Mouse (Mus musculus): Measurements from ENCODE around the gene Lif. TPM values are rescaled to one million over a fixed set of nuclear protein-coding genes. Genes with fewer than 3 reads are reported as not detected.

Lif gene
- polyA plus RNA-seq, 1 experiment from 2014 or later, result not detected

GRCm38 (mm10) chr11:4217914-4218629 is 39.3 kb upstream of the Lif start, which contains the start of gene Castor1:
Castor1 (plus strand) TSS chr11:4218225.
- Histone ChIP-seq H3K36me3 (ENCODE audit: control insufficient read depth, insufficient read depth, low read length) (peaks cover 2% of the 10 kb centered on the region; the same call in 1 of the 2 replicates), H3K4me3 (ENCODE audit: low read depth, low read length) (peak within 1 kb of the TSS; percentile 54), H3K9me3 (ENCODE audit: control insufficient read depth, low read length) (no peaks in the 10 kb centered on the region), H3K9ac (ENCODE audit: low read depth, low read length) (peak within 1 kb of the TSS; percentile 64), H3K4me2 (peak within 1 kb of the TSS; percentile 95), H3K27me3 (replicated peaks; ENCODE audit: control insufficient read depth, insufficient read depth, low read length) (peaks cover 5% of the 10 kb centered on the region; the same call in 1 of the 2 replicates), H3K4me1 (replicated peaks; ENCODE audit: control insufficient read depth, insufficient read depth, low read length) (peaks cover 19% of the 10 kb centered on the region), H3K27ac (ENCODE audit: low read depth, low read length) (0 out of 2 replicates have a peak within 1 kb of the TSS, but pooled peaks have one; percentile 28)
- ATAC-seq (replicated peaks; ENCODE audit: low FRiP score) (peak; percentile 93), DNase-seq (ENCODE audit: low spot score) (peak; percentile 87)
- 1% methylated on average over 56 of the region's 56 CpGs for WGBS

GRCm38 (mm10) chr11:4218637-4219036 is 38.7 kb upstream of the Lif start:
- WGBS, result 15% methylated on average over 6 of the region's 6 CpGs
- Histone ChIP-seq H3K27me3 (replicated peaks; ENCODE audit: control insufficient read depth, insufficient read depth, low read length) (peaks cover 5% of the 10 kb centered on the region; the same call in 1 of the 2 replicates), H3K36me3 (ENCODE audit: control insufficient read depth, insufficient read depth, low read length) (peaks cover 2% of the 10 kb centered on the region; the same call in 1 of the 2 replicates), H3K27ac (ENCODE audit: low read depth, low read length) (0 out of 2 replicates have a peak overlapping the region, but pooled peaks have one; percentile 28), H3K4me3 (ENCODE audit: low read depth, low read length) (peak overlapping the region; percentile 54), H3K4me2 (peak overlapping the region; percentile 95), H3K9me3 (ENCODE audit: control insufficient read depth, low read length) (no peaks in the 10 kb centered on the region), H3K4me1 (replicated peaks; ENCODE audit: control insufficient read depth, insufficient read depth, low read length) (peaks cover 21% of the 10 kb centered on the region), H3K9ac (ENCODE audit: low read depth, low read length) (peak overlapping the region; percentile 64)
- no peak for DNase-seq (ENCODE audit: low spot score)
- ATAC-seq (replicated peaks; ENCODE audit: low FRiP score), result no peak

GRCm38 (mm10) chr11:4219317-4219751 is 38.0 kb upstream of the Lif start:
- Histone ChIP-seq H3K9ac (ENCODE audit: low read depth, low read length) (no peak overlapping the region), H3K4me1 (replicated peaks; ENCODE audit: control insufficient read depth, insufficient read depth, low read length) (peaks cover 26% of the 10 kb centered on the region)

GRCm38 (mm10) chr11:4219908-4220307 is 37.4 kb upstream of the Lif start:
- Histone ChIP-seq H3K4me3 (ENCODE audit: low read depth, low read length) (no peak overlapping the region), H3K36me3 (ENCODE audit: control insufficient read depth, insufficient read depth, low read length) (peaks cover 2% of the 10 kb centered on the region; the same call in 1 of the 2 replicates), H3K9me3 (ENCODE audit: control insufficient read depth, low read length) (no peaks in the 10 kb centered on the region), H3K4me1 (replicated peaks; ENCODE audit: control insufficient read depth, insufficient read depth, low read length) (peaks cover 26% of the 10 kb centered on the region), H3K27me3 (replicated peaks; ENCODE audit: control insufficient read depth, insufficient read depth, low read length) (peaks cover 5% of the 10 kb centered on the region; the same call in 1 of the 2 replicates), H3K4me2 (no peak overlapping the region), H3K27ac (ENCODE audit: low read depth, low read length) (no peak overlapping the region), H3K9ac (ENCODE audit: low read depth, low read length) (no peak overlapping the region)
- DNase-seq (ENCODE audit: low spot score), result no peak
- ATAC-seq (replicated peaks; ENCODE audit: low FRiP score), result no peak
- 52% methylated on average over 9 of the region's 9 CpGs for WGBS

More at GRCm38 (mm10) chr11:4219317-4219751, 38.0 kb upstream of the Lif start:
- ATAC-seq (replicated peaks; ENCODE audit: low FRiP score) (no peak), DNase-seq (ENCODE audit: low spot score) (peak; percentile 61)
- Histone ChIP-seq H3K36me3 (ENCODE audit: control insufficient read depth, insufficient read depth, low read length) (peaks cover 2% of the 10 kb centered on the region; the same call in 1 of the 2 replicates), H3K27me3 (replicated peaks; ENCODE audit: control insufficient read depth, insufficient read depth, low read length) (peaks cover 5% of the 10 kb centered on the region; the same call in 1 of the 2 replicates), H3K4me2 (no peak overlapping the region), H3K4me3 (ENCODE audit: low read depth, low read length) (no peak overlapping the region), H3K9me3 (ENCODE audit: control insufficient read depth, low read length) (no peaks in the 10 kb centered on the region), H3K27ac (ENCODE audit: low read depth, low read length) (no peak overlapping the region)
- 21% methylated on average over 2 of the region's 2 CpGs for WGBS

- ATAC-seq (replicated peaks; ENCODE audit: low FRiP score) (no peak; the same call in 1 of the 2 replicates), DNase-seq (ENCODE audit: low spot score) (peak; percentile 81)
- Histone ChIP-seq H3K36me3 (ENCODE audit: control insufficient read depth, insufficient read depth, low read length) (no peaks in the 10 kb centered on the region), H3K9ac (ENCODE audit: low read depth, low read length) (no peak overlapping the region), H3K4me2 (no peak overlapping the region), H3K27ac (ENCODE audit: low read depth, low read length) (no peak overlapping the region), H3K9me3 (ENCODE audit: control insufficient read depth, low read length) (no peaks in the 10 kb centered on the region), H3K4me1 (replicated peaks; ENCODE audit: control insufficient read depth, insufficient read depth, low read length) (peaks cover 26% of the 10 kb centered on the region), H3K27me3 (replicated peaks; ENCODE audit: control insufficient read depth, insufficient read depth, low read length) (peaks cover 5% of the 10 kb centered on the region; the same call in 1 of the 2 replicates), H3K4me3 (ENCODE audit: low read depth, low read length) (no peak overlapping the region)
- WGBS, result 47% methylated on average over 28 of the region's 28 CpGs
Observed at GRCm38 (mm10) chr11:4220443-4221400, 36.6 kb upstream of the Lif start.

GRCm38 (mm10) chr11:4222046-4222950 is 35.1 kb upstream of the Lif start:
- no peak for ATAC-seq (replicated peaks; ENCODE audit: low FRiP score)
- no peak for DNase-seq (ENCODE audit: low spot score)
- Histone ChIP-seq H3K4me3 (ENCODE audit: low read depth, low read length) (no peak overlapping the region), H3K27me3 (replicated peaks; ENCODE audit: control insufficient read depth, insufficient read depth, low read length) (peaks cover 5% of the 10 kb centered on the region; the same call in 1 of the 2 replicates), H3K4me2 (no peak overlapping the region), H3K27ac (ENCODE audit: low read depth, low read length) (peak overlapping the region; percentile 38), H3K9ac (ENCODE audit: low read depth, low read length) (no peak overlapping the region), H3K4me1 (replicated peaks; ENCODE audit: control insufficient read depth, insufficient read depth, low read length) (peaks cover 34% of the 10 kb centered on the region), H3K9me3 (ENCODE audit: control insufficient read depth, low read length) (no peaks in the 10 kb centered on the region), H3K36me3 (ENCODE audit: control insufficient read depth, insufficient read depth, low read length) (no peaks in the 10 kb centered on the region)
- WGBS, result 69% methylated on average over 17 of the region's 17 CpGs

GRCm38 (mm10) chr11:4223393-4224188 is 33.8 kb upstream of the Lif start:
- ATAC-seq (replicated peaks; ENCODE audit: low FRiP score), result peak; percentile 87
- Histone ChIP-seq H3K9ac (ENCODE audit: low read depth, low read length) (peak overlapping the region; percentile 69), H3K4me1 (replicated peaks; ENCODE audit: control insufficient read depth, insufficient read depth, low read length) (peaks cover 28% of the 10 kb centered on the region), H3K27me3 (replicated peaks; ENCODE audit: control insufficient read depth, insufficient read depth, low read length) (peaks cover 4% of the 10 kb centered on the region; the same call in 1 of the 2 replicates), H3K4me2 (peak overlapping the region; percentile 57), H3K27ac (ENCODE audit: low read depth, low read length) (peak overlapping the region; percentile 68), H3K4me3 (ENCODE audit: low read depth, low read length) (peak overlapping the region; percentile 56), H3K9me3 (ENCODE audit: control insufficient read depth, low read length) (no peaks in the 10 kb centered on the region), H3K36me3 (ENCODE audit: control insufficient read depth, insufficient read depth, low read length) (no peaks in the 10 kb centered on the region)
- 45% methylated on average over 5 of the region's 7 CpGs for WGBS
- peak; percentile 73 for DNase-seq (ENCODE audit: low spot score)
